Mouse (Mus musculus) left cerebral cortex, postnatal 10 days (tissue): ENCODE results near the gene Gatm. TPM values are rescaled to one million over a fixed set of nuclear protein-coding genes. Genes with fewer than 3 reads are reported as not detected.
A peak's percentile ranks its signal among the peaks of the same experiment; 100 is the strongest.

Experiments used
- DNase-seq, 2 experiments: peaks; one replicate each; pipeline ENCODE4 v3.0.0; 2021 to 2022; ENCODE audit warnings: low spot score in 2 of 2, mixed read lengths in 1 of 2; ENCODE audit errors: extremely low spot score in 1 of 2
- intact Hi-C: fragments of 180-260 bp; cut with DNase I; formaldehyde crosslinking; loops from one replicate; pipeline ENCODE4 v1.15.1; 2025
- total RNA-seq, 2 experiments: library from RNA; stranded (reverse); gene quantifications; 2 replicates each; pipeline ENCODE4 v1.2.3; 2021

Gatm gene
- total RNA-seq, 2 experiments from 2014 or later, result 64.7 to 71.5 TPM

GRCm38 (mm10) chr2:122621337-122622110 lies 10.4 kb upstream of the Gatm start:
- intact Hi-C loops, result loop anchor here (10.0 kb wide), 1 partner anchor 427 kb away; no protein-coding TSS in a partner anchor
- no peak for DNase-seq

- intact Hi-C loops, result no loop called here
- no peak for DNase-seq
These were observed 7.6 kb upstream of the Gatm start for GRCm38 (mm10) chr2:122618719-122619118.

- intact Hi-C loops, result no loop called here
- no peak for DNase-seq
These were observed 6.7 kb upstream of the Gatm start for GRCm38 (mm10) chr2:122617792-122618191.

- peak in 1 of 2 experiments; percentile 43 for DNase-seq
- intact Hi-C loops, result no loop called here
These were observed 5.1 kb upstream of the Gatm start for GRCm38 (mm10) chr2:122616237-122616636.

GRCm38 (mm10) chr2:122611654-122611973 lies 511 bp upstream of the Gatm start:
- intact Hi-C loops, result loop anchor here (5.0 kb wide), 2 partner anchors 39 to 234 kb away; no protein-coding TSS in a partner anchor
- DNase-seq, result no peak

DNA sequence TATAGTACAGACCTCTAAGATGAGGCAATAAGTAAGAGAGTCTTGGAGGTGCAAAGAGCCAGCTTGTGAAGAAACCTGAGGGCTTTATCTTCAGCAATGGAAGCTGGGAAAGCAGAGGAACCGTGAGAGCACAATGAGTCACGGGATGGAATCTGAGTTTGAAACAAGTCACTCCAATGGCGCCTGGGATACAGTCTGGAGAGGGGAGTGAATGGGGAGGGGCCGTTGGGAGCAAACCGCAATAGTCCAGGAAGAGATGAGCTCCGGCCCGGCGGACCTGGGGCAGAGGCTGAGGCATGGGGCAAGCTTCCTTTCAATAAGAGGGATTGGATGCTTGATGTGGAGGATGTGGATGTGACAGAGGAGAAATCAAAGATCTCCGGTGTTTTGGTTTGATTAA lies 2.3 kb downstream of the Gatm start:
- intact Hi-C loops, result no loop called here
- no peak for DNase-seq

DNA sequence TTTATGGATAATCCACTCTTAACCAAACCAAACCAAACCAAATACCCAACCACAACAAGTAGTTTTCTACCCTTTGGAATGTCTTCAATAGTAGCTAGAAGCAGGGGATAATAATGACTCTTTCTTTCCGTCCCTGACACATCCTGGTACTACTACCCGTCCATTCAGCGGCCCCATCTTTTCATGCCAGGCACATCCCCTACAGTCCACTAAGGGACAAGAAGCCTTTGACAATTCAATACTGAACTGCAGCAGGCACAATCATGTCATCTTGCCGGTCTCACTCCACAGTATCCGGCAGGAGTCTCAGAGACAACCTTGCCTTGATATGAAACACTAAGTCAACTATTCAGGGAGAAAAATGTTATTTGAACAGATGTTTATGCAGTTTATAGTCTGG lies 5.3 kb downstream of the Gatm start:
- no peak for DNase-seq
- intact Hi-C loops, result no loop called here

DNA sequence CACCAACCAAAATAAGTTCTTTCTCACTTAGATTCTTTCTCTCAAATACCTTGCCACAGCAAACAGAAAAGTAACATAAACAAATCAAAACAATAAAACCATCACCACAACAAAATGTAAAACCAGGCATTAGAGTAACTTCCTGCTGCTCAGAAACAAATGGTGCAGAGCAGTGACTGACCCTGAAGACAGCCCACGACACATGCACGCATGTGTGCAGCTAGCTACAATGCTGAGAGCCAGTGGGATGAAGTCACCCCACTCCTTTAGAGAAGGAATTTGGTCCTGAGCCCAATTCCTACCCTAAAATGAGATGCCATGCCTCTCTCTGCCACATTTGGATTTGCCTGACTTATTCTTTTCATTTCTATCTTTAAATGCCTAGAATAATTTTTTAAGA lies 9.7 kb downstream of the Gatm start:
- intact Hi-C loops, result no loop called here
- no peak for DNase-seq

GRCm38 (mm10) chr2:122599736-122600135 lies 11.4 kb downstream of the Gatm start:
- intact Hi-C loops, result no loop called here

DNA sequence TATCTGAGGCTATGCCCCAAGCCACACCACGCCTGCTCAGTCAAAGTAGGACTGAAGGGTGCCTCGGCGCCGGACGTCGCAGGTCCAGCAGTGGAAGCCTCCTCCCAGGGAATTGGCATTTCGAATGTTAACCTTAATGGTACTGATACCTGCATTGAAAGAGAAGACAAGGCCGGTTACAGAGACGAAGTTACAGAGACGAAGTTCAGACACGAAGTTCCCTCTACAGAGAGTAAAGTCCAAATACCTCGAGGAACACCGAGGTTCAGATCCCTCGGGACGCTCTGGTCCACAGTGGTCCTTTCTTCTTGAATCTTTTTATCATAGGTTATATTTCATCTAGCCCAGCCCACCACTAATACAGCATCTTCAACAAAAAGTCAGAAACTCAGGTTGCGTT lies 15.6 kb downstream of the Gatm start:
- DNase-seq, result no peak
- intact Hi-C loops, result no loop called here

More at GRCm38 (mm10) chr2:122599736-122600135, 11.4 kb downstream of the Gatm start:
- no peak for DNase-seq

DNA sequence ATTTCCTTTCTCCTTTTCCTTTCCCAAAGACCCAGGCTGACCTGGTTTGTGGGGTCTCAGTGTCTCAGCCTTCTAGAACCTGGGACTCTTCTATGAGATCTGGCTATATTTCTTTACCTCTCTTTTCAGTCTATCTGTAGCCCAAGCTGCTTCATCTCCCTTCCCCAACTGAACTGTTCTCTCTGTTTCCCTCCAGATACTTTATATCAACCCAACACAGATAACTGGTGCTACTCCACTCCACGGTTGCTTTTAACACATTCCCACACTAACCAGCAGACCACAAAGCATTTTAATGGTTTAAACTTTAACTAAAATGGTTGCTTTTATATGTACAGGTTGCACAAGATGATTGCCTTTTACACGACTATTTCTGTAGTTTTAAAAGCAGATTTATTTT lies 19.9 kb downstream of the Gatm start:
- no peak for DNase-seq
- intact Hi-C loops, result no loop called here

DNA sequence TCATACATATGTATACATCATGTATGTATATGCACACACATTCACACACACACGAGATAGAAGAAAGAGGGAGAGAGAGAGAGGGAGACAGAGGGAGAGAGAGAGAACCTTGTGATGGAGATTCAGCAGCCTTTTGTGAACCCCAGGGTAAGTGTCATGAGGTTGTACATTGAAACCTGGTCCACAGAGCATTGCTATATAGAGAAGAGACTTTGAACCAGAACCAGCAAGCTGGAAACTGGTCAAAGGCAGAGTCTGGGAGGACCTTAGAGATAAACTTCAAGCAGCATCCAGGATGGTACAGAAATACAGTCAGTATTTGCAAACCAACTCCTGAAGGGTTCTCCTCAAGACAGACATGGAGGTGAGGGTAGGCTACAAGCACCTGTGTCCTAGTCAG lies 20.8 kb downstream of the Gatm start:
- intact Hi-C loops, result no loop called here
- no peak for DNase-seq

- peak in 1 of 2 experiments; percentile 51 for DNase-seq
- intact Hi-C loops, result no loop called here
These were observed 23.1 kb downstream of the Gatm start for GRCm38 (mm10) chr2:122587861-122588519.

DNA sequence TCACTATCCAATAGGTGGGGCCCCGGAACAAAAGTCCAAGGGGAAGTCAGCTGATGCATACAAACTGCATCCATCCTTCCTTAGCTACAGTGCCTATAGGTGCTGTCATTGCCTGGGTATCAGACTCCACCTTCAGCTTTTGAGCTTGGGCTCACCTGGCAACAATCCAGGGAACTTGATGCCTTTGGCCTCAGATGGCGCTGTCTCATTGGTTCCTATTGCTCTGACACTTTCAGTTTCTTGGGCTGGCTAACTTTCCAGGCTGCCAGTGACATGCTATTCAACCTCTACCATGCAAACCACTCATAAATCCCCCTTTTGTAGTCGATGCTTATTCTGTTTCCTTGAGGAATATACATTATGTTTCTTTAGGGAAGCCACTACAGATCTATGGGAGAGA lies 24.8 kb downstream of the Gatm start:
- intact Hi-C loops, result no loop called here
- no peak for DNase-seq

GRCm38 (mm10) chr2:122582324-122582723 lies 28.8 kb downstream of the Gatm start:
- no peak for DNase-seq
- intact Hi-C loops, result no loop called here

DNA sequence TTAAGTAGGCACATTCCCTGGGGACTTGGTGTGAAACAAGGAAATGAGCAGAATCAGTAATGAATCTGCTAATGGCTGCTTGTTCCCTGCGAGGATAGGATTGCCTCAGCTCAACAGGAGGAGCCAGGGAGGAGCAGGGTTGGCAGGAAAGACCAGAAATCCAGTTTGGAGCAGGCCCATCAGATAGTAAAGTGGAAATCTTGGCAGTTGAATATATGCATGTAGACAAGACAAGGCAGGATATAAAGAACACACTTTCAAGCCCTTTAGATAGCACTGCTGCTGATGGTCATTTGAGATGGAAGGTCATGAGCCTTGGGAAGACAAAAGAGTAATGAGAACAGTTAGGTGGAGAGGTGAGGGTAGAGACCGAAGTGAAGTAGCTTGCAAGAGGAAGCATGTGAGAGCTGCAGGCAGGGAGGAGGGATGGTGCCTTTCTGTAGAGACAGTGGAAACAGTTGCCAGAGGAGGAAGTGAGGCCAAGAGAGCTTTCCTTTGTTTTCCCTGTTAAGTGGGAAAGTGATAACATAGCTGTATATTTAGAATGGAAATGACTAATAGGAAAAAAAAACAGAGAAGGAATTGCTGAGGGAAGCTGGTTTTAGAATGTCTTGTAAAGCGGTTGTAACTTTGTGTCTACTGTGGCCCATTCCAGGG lies 29.6 kb downstream of the Gatm start:
- no peak for DNase-seq
- intact Hi-C loops, result no loop called here

DNA sequence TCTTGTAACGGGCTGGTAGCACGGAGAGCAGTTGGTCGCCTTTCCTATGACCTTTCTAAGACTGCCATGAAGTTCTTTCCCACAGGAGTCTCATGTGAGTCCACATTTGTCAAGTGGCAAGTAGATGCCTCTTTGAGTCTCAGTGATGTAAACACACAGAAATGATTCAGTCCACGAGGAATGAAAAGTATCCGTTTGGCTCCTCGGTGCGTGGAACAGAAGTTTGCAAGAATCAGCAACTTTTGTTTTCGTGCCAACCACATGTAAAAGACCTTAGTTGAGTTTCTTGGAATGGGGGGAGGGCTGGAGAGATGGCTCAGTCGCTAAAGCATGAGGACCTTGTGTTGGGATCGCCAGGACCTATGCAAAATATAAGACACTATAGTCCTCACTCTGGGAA lies 30.7 kb downstream of the Gatm start:
- no peak for DNase-seq
- intact Hi-C loops, result no loop called here

DNA sequence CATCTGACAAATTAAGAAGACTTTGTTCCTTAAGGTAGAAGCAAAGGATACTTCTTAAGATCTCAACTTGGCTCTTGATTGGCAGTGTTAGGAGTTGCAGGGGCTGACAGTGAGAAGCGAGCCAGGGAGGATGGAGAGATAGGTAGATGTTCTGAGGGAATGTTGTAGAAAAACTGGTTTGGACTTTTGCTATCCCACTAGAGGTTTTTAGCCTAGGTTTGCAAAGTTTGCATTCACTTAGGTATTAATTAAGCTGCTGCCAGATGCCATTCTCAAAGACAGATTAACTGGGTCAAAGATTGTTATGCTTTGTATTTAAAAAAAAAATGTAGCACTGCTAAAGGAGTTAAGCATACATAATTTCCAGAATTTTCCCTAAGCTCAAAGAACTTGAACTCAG lies 33.8 kb downstream of the Gatm start:
- no peak for DNase-seq
- intact Hi-C loops, result loop anchor here (10.0 kb wide), 1 partner anchor 177 kb away; no protein-coding TSS in a partner anchor

GRCm38 (mm10) chr2:122576295-122576694 lies 34.8 kb downstream of the Gatm start:
- DNase-seq, result no peak
- intact Hi-C loops, result loop anchor here (10.0 kb wide), 1 partner anchor 179 kb away; no protein-coding TSS in a partner anchor

GRCm38 (mm10) chr2:122575470-122575869 lies 35.6 kb downstream of the Gatm start:
- DNase-seq, result no peak
- intact Hi-C loops, result loop anchor here (10.0 kb wide), 1 partner anchor 179 kb away; no protein-coding TSS in a partner anchor
